Mouse (Mus musculus) bone marrow macrophage, adult 2 months (primary cell): Measurements from ENCODE around the gene Abhd2. TPM values are rescaled to one million over a fixed set of nuclear protein-coding genes. Genes with fewer than 3 reads are reported as not detected.

ENCODE experiments used
- H3K27ac ChIP-seq: 2 replicates; pipeline ENCODE4 v1.5.1; 2012; ENCODE audit warnings: low read depth, low read length; ENCODE audit not compliant: insufficient read depth
- H3K4me1 ChIP-seq: 2 replicates; pipeline ENCODE4 v1.6.1; 2012; ENCODE audit warnings: low read length; ENCODE audit not compliant: control insufficient read depth, insufficient read depth
- H3K4me3 ChIP-seq: 2 replicates; pipeline ENCODE4 v1.5.1; 2012; ENCODE audit warnings: mild to moderate bottlenecking, low read length, moderate library complexity; ENCODE audit not compliant: insufficient read depth
- CTCF ChIP-seq: IDR thresholded peaks from 2 replicates; pipeline ENCODE4 v1.5.1; 2012; ENCODE audit warnings: low read depth, mild to moderate bottlenecking, low read length, moderate library complexity
- POLR2A ChIP-seq: IDR thresholded peaks from 2 replicates; pipeline ENCODE4 v1.6.1; 2012; ENCODE audit warnings: mild to moderate bottlenecking, low read depth, low read length, borderline replicate concordance
- polyA plus RNA-seq: library from polyadenylated mRNA; stranded (reverse); fragments of >200 nt; gene quantifications from 2 replicates; pipeline ENCODE4 v1.2.4, GENCODE M21; 2012; ENCODE audit not compliant: missing spikeins, insufficient read depth, insufficient read length

Gene Abhd2
- 20.8 and 25.9 TPM in 2 replicates for polyA plus RNA-seq

- H3K4me1 ChIP-seq, result peaks cover 40% of the 10 kb centered on the region
Measured at GRCm38 (mm10) chr7:79272789-79273718, at the start of gene Abhd2. TSS of gene Abhd2 (plus strand) at chr7:79273199.

GRCm38 (mm10) chr7:79225477-79225876 is 47.5 kb upstream of the Abhd2 start:
- Histone ChIP-seq H3K4me3 (no peak overlapping the region), H3K4me1 (peaks cover 3% of the 10 kb centered on the region), H3K27ac (no peak overlapping the region)
- TF ChIP-seq CTCF (no peak), POLR2A (no peak)

More at GRCm38 (mm10) chr7:79272789-79273718, at the start of gene Abhd2:
- Histone ChIP-seq H3K27ac (no peak within 1 kb of the TSS), H3K4me3 (peak within 1 kb of the TSS; percentile 67)
- TF ChIP-seq CTCF (no peak), POLR2A (no peak)

- H3K4me3 ChIP-seq, result no peak overlapping the region
- peaks cover 6% of the 10 kb centered on the region for H3K4me1 ChIP-seq
- no peak overlapping the region for H3K27ac ChIP-seq
- TF ChIP-seq POLR2A, result no peak
- no peak for TF ChIP-seq CTCF
Measured at GRCm38 (mm10) chr7:79226172-79226571, 46.8 kb upstream of the Abhd2 start.

- H3K4me3 ChIP-seq, result no peak overlapping the region
Measured at GRCm38 (mm10) chr7:79226834-79227486, 46.0 kb upstream of the Abhd2 start.

GRCm38 (mm10) chr7:79228471-79228870 is 44.5 kb upstream of the Abhd2 start:
- TF ChIP-seq CTCF (peak; percentile 98), POLR2A (no peak)
- Histone ChIP-seq H3K27ac (no peak overlapping the region), H3K4me1 (peaks cover 19% of the 10 kb centered on the region), H3K4me3 (no peak overlapping the region)

More at GRCm38 (mm10) chr7:79226834-79227486, 46.0 kb upstream of the Abhd2 start:
- no peak overlapping the region for H3K27ac ChIP-seq
- TF ChIP-seq CTCF, result no peak
- no peak for TF ChIP-seq POLR2A
- peaks cover 13% of the 10 kb centered on the region for H3K4me1 ChIP-seq

GRCm38 (mm10) chr7:79231577-79231976 is 41.4 kb upstream of the Abhd2 start:
- Histone ChIP-seq H3K27ac (0 out of 2 replicates have a peak overlapping the region, but pooled peaks have one; percentile 13), H3K4me3 (no peak overlapping the region), H3K4me1 (peaks cover 16% of the 10 kb centered on the region)
- TF ChIP-seq POLR2A (no peak), CTCF (no peak)

- H3K4me3 ChIP-seq, result no peak overlapping the region
- H3K4me1 ChIP-seq, result peaks cover 16% of the 10 kb centered on the region
- no peak for TF ChIP-seq CTCF
- TF ChIP-seq POLR2A, result no peak
- 0 out of 2 replicates have a peak overlapping the region, but pooled peaks have one; percentile 13 for H3K27ac ChIP-seq
Measured at GRCm38 (mm10) chr7:79232048-79232447, 41.0 kb upstream of the Abhd2 start.

GRCm38 (mm10) chr7:79238741-79239140 is 34.3 kb upstream of the Abhd2 start:
- no peak for TF ChIP-seq POLR2A
- peak; percentile 69 for TF ChIP-seq CTCF
- H3K4me3 ChIP-seq, result no peak overlapping the region
- no peak overlapping the region for H3K27ac ChIP-seq
- no peaks in the 10 kb centered on the region for H3K4me1 ChIP-seq

GRCm38 (mm10) chr7:79241931-79242625 is 30.9 kb upstream of the Abhd2 start:
- H3K27ac ChIP-seq, result no peak overlapping the region
- TF ChIP-seq CTCF (no peak), POLR2A (no peak)
- H3K4me3 ChIP-seq, result no peak overlapping the region
- no peaks in the 10 kb centered on the region for H3K4me1 ChIP-seq
